Mouse (Mus musculus): Measurements from ENCODE around the gene Schip1.

DNA sequence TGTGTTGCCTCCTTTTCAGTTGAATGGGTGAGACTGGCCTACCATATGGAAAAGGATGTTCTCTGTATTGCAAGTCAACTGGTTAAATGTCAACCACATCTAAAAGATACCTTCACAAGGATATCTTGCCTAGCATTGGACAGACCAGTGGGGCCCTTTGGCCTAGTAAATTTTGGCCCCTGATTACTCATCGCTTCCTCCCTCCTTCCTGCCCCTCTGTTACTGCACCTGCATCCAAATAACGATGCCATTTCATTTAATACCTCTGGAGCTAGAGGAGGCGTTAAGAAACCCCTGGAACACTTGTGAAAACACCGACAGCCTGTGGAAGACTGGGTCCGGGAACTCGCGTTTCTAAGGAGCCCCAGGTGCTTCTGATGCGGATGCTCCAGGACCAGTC, 453.4 kb downstream of the Schip1 start:
- TF ChIP-seq CTCF (IDR thresholded peaks at IDR 0.05; ENCODE audit: low read depth): no peak
- TF ChIP-seq EP300 (IDR thresholded peaks at IDR 0.05; ENCODE audit: low read depth): no peak
